Mouse (Mus musculus): Measurements from ENCODE around the gene Zbtb7b. TPM values are rescaled to one million over a fixed set of nuclear protein-coding genes. Genes with fewer than 3 reads are reported as not detected.

Zbtb7b gene
- polyA plus RNA-seq (2017; shearing (Covaris generic)), result 56.8 TPM

DNA sequence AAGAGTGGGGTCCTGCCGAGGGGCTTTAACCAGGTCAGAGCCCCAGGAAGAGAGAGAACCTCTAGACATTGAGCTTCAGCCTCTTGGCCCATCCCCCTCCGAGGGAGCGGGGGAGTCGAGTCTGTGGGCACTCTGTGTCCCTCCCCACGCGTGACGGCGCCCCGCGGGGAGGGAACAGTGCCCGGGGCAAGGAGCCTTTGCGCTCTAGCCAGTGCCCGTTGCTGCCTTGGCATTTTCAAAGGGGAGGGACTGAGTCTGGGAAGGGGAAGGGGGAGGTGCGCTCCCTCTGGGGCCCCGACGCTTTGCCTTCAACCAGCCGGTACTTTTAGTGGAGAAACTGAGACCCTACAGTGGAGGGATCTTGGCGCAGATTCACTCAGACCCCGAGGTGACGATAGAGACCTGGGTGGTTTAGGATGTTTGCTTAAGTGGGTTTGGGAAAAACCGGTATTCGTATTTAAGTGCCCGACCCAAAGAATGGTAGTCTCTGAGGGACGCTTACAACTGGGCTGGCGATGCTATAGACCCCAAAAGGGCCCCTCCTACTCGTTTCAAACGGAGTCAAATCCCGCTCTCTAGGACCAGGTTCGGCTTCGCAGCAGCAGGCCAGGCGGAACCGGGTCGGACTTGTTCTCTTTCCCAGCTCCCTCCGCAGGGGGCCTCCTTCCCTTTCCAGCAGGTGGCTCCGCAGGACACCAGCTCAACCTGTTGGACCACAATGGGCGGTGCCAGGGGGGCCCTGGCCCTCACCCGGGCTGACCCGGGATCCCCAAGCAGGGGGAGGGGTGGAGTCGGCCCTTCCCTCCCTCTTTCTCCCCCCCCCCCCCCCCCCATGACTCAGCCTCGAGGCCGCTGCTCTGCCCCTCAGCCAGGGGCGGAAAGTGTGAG, at the start of gene Zbtb7b:
TSS of gene Zbtb7b (minus strand) at position 771 of the 888 bp plus-strand sequence.

GRCm38 (mm10) chr3:89436176-89437113, 41.9 kb upstream of the Zbtb7b start, which contains the start of gene Pbxip1:
TSS of gene Pbxip1 (plus strand) at chr3:89436706.

GRCm38 (mm10) chr3:89430171-89431159, 35.9 kb upstream of the Zbtb7b start, which contains the start of gene Pygo2:
TSS of gene Pygo2 (plus strand) at chr3:89430214.

DNA sequence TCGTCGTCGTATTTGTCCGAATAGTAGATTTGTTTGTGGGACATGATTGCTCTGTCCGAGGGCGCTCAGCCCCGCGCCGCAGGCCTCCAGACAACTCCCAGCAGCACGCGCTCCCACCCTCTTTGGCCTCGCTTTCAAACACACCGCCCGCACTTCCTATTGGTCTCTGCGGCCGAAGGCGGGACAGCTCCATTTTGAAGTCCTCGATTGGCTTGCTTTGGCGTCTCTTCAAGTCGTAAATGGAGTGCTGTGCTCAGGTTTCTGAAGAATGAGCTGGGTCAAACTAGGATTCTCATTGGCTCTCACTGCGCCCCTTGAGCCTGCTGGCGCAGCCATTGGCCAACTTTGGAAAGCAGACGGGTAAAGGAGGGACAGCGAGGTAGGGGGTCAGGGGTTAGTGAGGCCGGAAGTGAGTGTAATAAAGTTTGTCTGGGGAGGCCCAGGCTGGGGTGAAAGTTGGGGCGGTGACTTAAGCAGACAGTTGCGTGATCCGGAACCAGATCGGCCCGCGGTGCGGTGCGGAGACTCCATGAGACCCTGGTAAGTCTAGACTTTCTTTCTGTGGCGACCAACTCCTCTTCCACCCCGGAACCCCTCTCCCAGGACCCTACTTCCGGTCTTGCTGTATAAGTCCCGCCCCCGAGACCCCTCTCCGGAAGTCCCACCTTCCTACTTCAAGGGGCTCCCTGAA, 23.7 kb upstream of the Zbtb7b start, which contains the start of the genes Cks1b and Shc1:
TSS of gene Cks1b (minus strand) at position 214 of the 691 bp plus-strand sequence.
TSS of gene Shc1 (plus strand) at position 274 of the 691 bp plus-strand sequence.

GRCm38 (mm10) chr3:89411490-89412393, 17.2 kb upstream of the Zbtb7b start, which contains the start of gene Flad1:
TSS of gene Flad1 (minus strand) at chr3:89411870.

GRCm38 (mm10) chr3:89402693-89403092, 8.1 kb upstream of the Zbtb7b start, which contains the start of gene Lenep:
TSS of gene Lenep (minus strand) at chr3:89402793.

DNA sequence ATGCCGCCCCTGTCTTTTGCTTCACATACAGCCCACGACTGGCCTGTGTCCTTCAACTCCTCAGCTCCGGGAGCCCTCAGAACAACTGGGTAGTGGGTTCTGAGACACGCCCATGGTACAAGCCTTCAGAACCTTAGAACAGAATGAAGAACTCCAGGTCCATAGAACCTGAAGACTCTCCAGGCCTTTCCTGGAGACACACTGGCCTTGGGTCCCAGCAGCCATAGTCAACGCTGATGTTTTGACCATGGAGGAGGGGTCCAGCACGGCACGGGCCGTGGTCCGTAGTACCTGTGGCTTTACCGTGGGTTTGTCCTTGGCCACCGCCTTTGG, 29.5 kb downstream of the Zbtb7b start, which contains the start of gene Dcst1:
TSS of gene Dcst1 (minus strand) at position 101 of the 333 bp plus-strand sequence.

GRCm38 (mm10) chr3:89361675-89362074, 32.9 kb downstream of the Zbtb7b start, which contains the start of gene Dcst2:
TSS of gene Dcst2 (plus strand) at chr3:89361975.

GRCm38 (mm10) chr3:89349869-89350501, 44.6 kb downstream of the Zbtb7b start, which contains the start of gene Adam15:
TSS of gene Adam15 (minus strand) at chr3:89349996.

GRCm38 (mm10) chr3:89337721-89338578, 56.6 kb downstream of the Zbtb7b start, which contains the start of gene Efna4:
TSS of gene Efna4 (minus strand) at chr3:89338028.

Other genes starting within 250 kb of the Zbtb7b start
- 0.77 TPM for gene Hcn3, start 234.6 kb downstream of the Zbtb7b start, polyA plus RNA-seq (2017; shearing (Covaris generic))
- 37.4 TPM for gene Clk2, start 230.0 kb downstream of the Zbtb7b start, polyA plus RNA-seq (2017; shearing (Covaris generic))
- 321 TPM for gene Scamp3, start 217.3 kb downstream of the Zbtb7b start, polyA plus RNA-seq (2017; shearing (Covaris generic))
- 277 TPM for gene Fam189b, start 211.6 kb downstream of the Zbtb7b start, polyA plus RNA-seq (2017; shearing (Covaris generic))
- gene Gba, start 191.8 kb downstream of the Zbtb7b start, polyA plus RNA-seq (2017; shearing (Covaris generic)), result 145 TPM
- gene Thbs3, start 179.6 kb downstream of the Zbtb7b start, polyA plus RNA-seq (2017; shearing (Covaris generic)), result 1.9 TPM
- gene Mtx1, start 167.7 kb downstream of the Zbtb7b start, polyA plus RNA-seq (2017; shearing (Covaris generic)), result 142 TPM
- gene Muc1, start 165.7 kb downstream of the Zbtb7b start, polyA plus RNA-seq (2017; shearing (Covaris generic)), result 2.4 TPM
- 262 TPM for gene Krtcap2, start 148.8 kb downstream of the Zbtb7b start, polyA plus RNA-seq (2017; shearing (Covaris generic))
- gene Trim46, start 148.5 kb downstream of the Zbtb7b start, polyA plus RNA-seq (2017; shearing (Covaris generic)), result 6.1 TPM
- gene Dpm3, start 135.4 kb downstream of the Zbtb7b start, polyA plus RNA-seq (2017; shearing (Covaris generic)), result 107 TPM
- 284 TPM for gene Slc50a1, start 124.2 kb downstream of the Zbtb7b start, polyA plus RNA-seq (2017; shearing (Covaris generic))
- not detected for gene Efna1, start 113.6 kb downstream of the Zbtb7b start, polyA plus RNA-seq (2017; shearing (Covaris generic))
- not detected for gene Efna3, start 71.8 kb downstream of the Zbtb7b start, polyA plus RNA-seq (2017; shearing (Covaris generic))
- gene Efna4, start 56.7 kb downstream of the Zbtb7b start, polyA plus RNA-seq (2017; shearing (Covaris generic)), result 0.84 TPM
- 18.6 TPM for gene Adam15, start 44.8 kb downstream of the Zbtb7b start, polyA plus RNA-seq (2017; shearing (Covaris generic))
- 0.12 TPM for gene Dcst2, start 32.8 kb downstream of the Zbtb7b start, polyA plus RNA-seq (2017; shearing (Covaris generic))
- gene Dcst1, start 29.5 kb downstream of the Zbtb7b start, polyA plus RNA-seq (2017; shearing (Covaris generic)), result 0.74 TPM
- gene Lenep, start 8.0 kb upstream of the Zbtb7b start, polyA plus RNA-seq (2017; shearing (Covaris generic)), result 1.2 TPM
- gene Flad1, start 17.1 kb upstream of the Zbtb7b start, polyA plus RNA-seq (2017; shearing (Covaris generic)), result 68.8 TPM
- gene Cks1b, start 23.6 kb upstream of the Zbtb7b start, polyA plus RNA-seq (2017; shearing (Covaris generic)), result 31.7 TPM
- 98.3 TPM for gene Shc1, start 23.7 kb upstream of the Zbtb7b start, polyA plus RNA-seq (2017; shearing (Covaris generic))
- 42.2 TPM for gene Pygo2, start 35.4 kb upstream of the Zbtb7b start, polyA plus RNA-seq (2017; shearing (Covaris generic))
- 190 TPM for gene Pbxip1, start 41.9 kb upstream of the Zbtb7b start, polyA plus RNA-seq (2017; shearing (Covaris generic))
- gene Pmvk, start 59.8 kb upstream of the Zbtb7b start, polyA plus RNA-seq (2017; shearing (Covaris generic)), result 18.5 TPM
- not detected for gene Kcnn3, start 125.4 kb upstream of the Zbtb7b start, polyA plus RNA-seq (2017; shearing (Covaris generic))